Mouse (Mus musculus) limb, embryonic 12.5 days (tissue): ENCODE data around the gene Gsk3b. TPM values are rescaled to one million over a fixed set of nuclear protein-coding genes. Genes with fewer than 3 reads are reported as not detected.

Experiments
- ATAC-seq: fragments of 200-750 bp; cut with Nextera tagmentation; 2 replicates; pipeline ENCODE4 v1.8.0; 2017; ENCODE audit warnings: low read depth, moderate TSS enrichment; ENCODE audit not compliant: insufficient number of reproducible peaks, insufficient read depth, low FRiP score, low TSS enrichment
- H3K27ac ChIP-seq: fragments of 300-500 bp; sonication (generic); 2 replicates; pipeline ENCODE4 v1.5.1; 2016; ENCODE audit warnings: mild to moderate bottlenecking, moderate library complexity
- H3K27me3 ChIP-seq: fragments of 300-500 bp; sonication (generic); 2 replicates; pipeline ENCODE4 v1.6.1; 2016; ENCODE audit warnings: mild to moderate bottlenecking, moderate library complexity
- H3K36me3 ChIP-seq: fragments of 300-500 bp; sonication (generic); 2 replicates; pipeline ENCODE4 v1.6.1; 2016; ENCODE audit warnings: mild to moderate bottlenecking, moderate library complexity
- H3K4me1 ChIP-seq: fragments of 300-500 bp; sonication (generic); replicated peaks from 2 replicates; pipeline ENCODE4 v1.6.1; 2016
- H3K4me2 ChIP-seq: fragments of 300-500 bp; sonication (generic); 2 replicates; pipeline ENCODE4 v1.6.1; 2016; ENCODE audit warnings: mild to moderate bottlenecking, moderate library complexity
- H3K4me3 ChIP-seq: fragments of 300-500 bp; sonication (generic); replicated peaks from 2 replicates; pipeline ENCODE4 v1.5.1; 2016; ENCODE audit warnings: mild to moderate bottlenecking
- H3K9ac ChIP-seq: fragments of 300-500 bp; sonication (generic); replicated peaks from 2 replicates; pipeline ENCODE4 v1.6.1; 2016; ENCODE audit warnings: mild to moderate bottlenecking, moderate library complexity
- H3K9me3 ChIP-seq: fragments of 300-500 bp; sonication (generic); 2 replicates; pipeline ENCODE4 v1.6.1; 2016; ENCODE audit warnings: mild to moderate bottlenecking, moderate library complexity
- WGBS: fragments of 180-500 bp; shearing (Covaris S2); methylation state at CpG from one replicate; pipeline ENCODE4 v1.1.7; 2016; 5-methylcytosine and 5-hydroxymethylcytosine counted together
- polyA plus RNA-seq: library from polyadenylated mRNA; unstranded; fragments of >200 nt; fragmentation: Nextera tagmentation; extraction: Ambion mirVana; gene quantifications from 2 replicates; pipeline ENCODE4 v1.2.1, GENCODE M21; 2016

Gsk3b gene
- polyA plus RNA-seq, 1 experiment from 2014 or later, result 68.6 TPM

GRCm38 (mm10) chr16:38144898-38145297 is 56.1 kb downstream of the Gsk3b start:
- ATAC-seq, result no peak
- Histone ChIP-seq H3K27ac (no peak overlapping the region), H3K9ac (no peak overlapping the region), H3K4me3 (no peak overlapping the region), H3K27me3 (no peaks in the 10 kb centered on the region), H3K36me3 (peaks cover 15% of the 10 kb centered on the region; the same call in 1 of the 2 replicates), H3K4me1 (no peaks in the 10 kb centered on the region), H3K9me3 (no peaks in the 10 kb centered on the region), H3K4me2 (no peak overlapping the region)
- 93% methylated on average over 4 of the region's 4 CpGs for WGBS

GRCm38 (mm10) chr16:38150555-38150954 is 61.8 kb downstream of the Gsk3b start:
- Histone ChIP-seq H3K4me1 (no peaks in the 10 kb centered on the region), H3K36me3 (peaks cover 14% of the 10 kb centered on the region; the same call in 1 of the 2 replicates), H3K4me3 (no peak overlapping the region), H3K27me3 (no peaks in the 10 kb centered on the region), H3K27ac (no peak overlapping the region), H3K9ac (no peak overlapping the region), H3K9me3 (no peaks in the 10 kb centered on the region), H3K4me2 (no peak overlapping the region)
- ATAC-seq, result no peak

GRCm38 (mm10) chr16:38157854-38158622 is 69.2 kb downstream of the Gsk3b start:
- Histone ChIP-seq H3K4me1 (no peaks in the 10 kb centered on the region), H3K9me3 (no peaks in the 10 kb centered on the region), H3K4me2 (no peak overlapping the region), H3K36me3 (peaks cover 7% of the 10 kb centered on the region; the same call in 1 of the 2 replicates), H3K9ac (no peak overlapping the region), H3K4me3 (no peak overlapping the region), H3K27me3 (no peaks in the 10 kb centered on the region), H3K27ac (no peak overlapping the region)
- no peak for ATAC-seq
- WGBS, result 91% methylated on average over 7 of the region's 7 CpGs

- no peak for ATAC-seq
- Histone ChIP-seq H3K9ac (no peak overlapping the region), H3K4me1 (no peaks in the 10 kb centered on the region), H3K4me2 (no peak overlapping the region), H3K4me3 (no peak overlapping the region), H3K9me3 (no peaks in the 10 kb centered on the region), H3K27ac (no peak overlapping the region), H3K27me3 (no peaks in the 10 kb centered on the region), H3K36me3 (peaks cover 4% of the 10 kb centered on the region)
- 74% methylated on average over 3 of the region's 3 CpGs for WGBS
Measured at GRCm38 (mm10) chr16:38162019-38162418, 73.2 kb downstream of the Gsk3b start.

- Histone ChIP-seq H3K36me3 (no peaks in the 10 kb centered on the region; the same call in 1 of the 2 replicates), H3K9ac (no peak overlapping the region), H3K4me3 (no peak overlapping the region), H3K9me3 (no peaks in the 10 kb centered on the region), H3K27me3 (no peaks in the 10 kb centered on the region), H3K4me1 (no peaks in the 10 kb centered on the region), H3K27ac (no peak overlapping the region), H3K4me2 (no peak overlapping the region)
- 93% methylated on average over 7 of the region's 7 CpGs for WGBS
- no peak for ATAC-seq
Measured at GRCm38 (mm10) chr16:38164811-38165591, 76.2 kb downstream of the Gsk3b start.

- no peak overlapping the region for H3K4me2 ChIP-seq
- 96% methylated on average over 5 of the region's 5 CpGs for WGBS
- H3K9me3 ChIP-seq, result no peaks in the 10 kb centered on the region
- no peak overlapping the region for H3K27ac ChIP-seq
- no peak overlapping the region for H3K9ac ChIP-seq
- peaks cover 10% of the 10 kb centered on the region for H3K4me1 ChIP-seq
- no peaks in the 10 kb centered on the region for H3K27me3 ChIP-seq
- H3K4me3 ChIP-seq, result no peak overlapping the region
- H3K36me3 ChIP-seq, result peaks cover 13% of the 10 kb centered on the region
- ATAC-seq, result no peak
Measured at GRCm38 (mm10) chr16:38168971-38169370, 80.2 kb downstream of the Gsk3b start.

- ATAC-seq, result no peak
- Histone ChIP-seq H3K4me3 (no peak overlapping the region), H3K4me1 (no peaks in the 10 kb centered on the region), H3K27ac (no peak overlapping the region), H3K9me3 (no peaks in the 10 kb centered on the region), H3K9ac (no peak overlapping the region), H3K4me2 (no peak overlapping the region), H3K27me3 (no peaks in the 10 kb centered on the region), H3K36me3 (peaks cover 17% of the 10 kb centered on the region; the same call in 1 of the 2 replicates)
- 87% methylated on average over 4 of the region's 4 CpGs for WGBS
Measured at GRCm38 (mm10) chr16:38179150-38179549, 90.3 kb downstream of the Gsk3b start.

GRCm38 (mm10) chr16:38181421-38181820 is 92.6 kb downstream of the Gsk3b start:
- Histone ChIP-seq H3K4me1 (no peaks in the 10 kb centered on the region), H3K9me3 (no peaks in the 10 kb centered on the region), H3K9ac (no peak overlapping the region), H3K36me3 (peaks cover 25% of the 10 kb centered on the region), H3K27ac (no peak overlapping the region), H3K4me3 (no peak overlapping the region), H3K4me2 (no peak overlapping the region), H3K27me3 (no peaks in the 10 kb centered on the region)
- no peak for ATAC-seq
- WGBS, result 88% methylated on average over 8 of the region's 8 CpGs

- no peak for ATAC-seq
- no peaks in the 10 kb centered on the region for H3K9me3 ChIP-seq
- H3K27me3 ChIP-seq, result no peaks in the 10 kb centered on the region
- WGBS, result 92% methylated on average over 8 of the region's 8 CpGs
- peaks cover 31% of the 10 kb centered on the region for H3K36me3 ChIP-seq
- no peak overlapping the region for H3K4me2 ChIP-seq
- H3K4me1 ChIP-seq, result no peaks in the 10 kb centered on the region
- no peak overlapping the region for H3K4me3 ChIP-seq
- H3K27ac ChIP-seq, result no peak overlapping the region
- no peak overlapping the region for H3K9ac ChIP-seq
Measured at GRCm38 (mm10) chr16:38184657-38185269, 96.0 kb downstream of the Gsk3b start.

GRCm38 (mm10) chr16:38189952-38190351 is 101.2 kb downstream of the Gsk3b start:
- Histone ChIP-seq H3K4me3 (no peak overlapping the region), H3K9me3 (no peaks in the 10 kb centered on the region), H3K27me3 (no peaks in the 10 kb centered on the region), H3K4me2 (no peak overlapping the region), H3K9ac (no peak overlapping the region), H3K27ac (no peak overlapping the region), H3K4me1 (no peaks in the 10 kb centered on the region), H3K36me3 (peaks cover 51% of the 10 kb centered on the region)
- WGBS, result 86% methylated on average over 4 of the region's 4 CpGs
- ATAC-seq, result no peak

- H3K27ac ChIP-seq, result no peak overlapping the region
- WGBS, result 95% methylated on average over 3 of the region's 3 CpGs
- no peak overlapping the region for H3K4me3 ChIP-seq
- no peaks in the 10 kb centered on the region for H3K27me3 ChIP-seq
- H3K9ac ChIP-seq, result no peak overlapping the region
- peaks cover 55% of the 10 kb centered on the region for H3K36me3 ChIP-seq
- no peaks in the 10 kb centered on the region for H3K4me1 ChIP-seq
- H3K9me3 ChIP-seq, result no peaks in the 10 kb centered on the region
- no peak overlapping the region for H3K4me2 ChIP-seq
- no peak for ATAC-seq
Measured at GRCm38 (mm10) chr16:38190531-38190930, 101.7 kb downstream of the Gsk3b start.
